Mouse (Mus musculus) heart, adult 18-20 months (tissue): Measurements from ENCODE around the gene Trim12a. TPM values are rescaled to one million over a fixed set of nuclear protein-coding genes. Genes with fewer than 3 reads are reported as not detected.
A peak's percentile ranks its signal among the peaks of the same experiment; 100 is the strongest.
"Not testable (repeated sequence)": the region's sequence is repeated elsewhere in the genome, so short reads cannot be mapped to it uniquely, and the experiment has no call there.

Experiments used
- DNase-seq, 2 experiments: peaks; one replicate each; pipeline ENCODE4 v3.0.0; 2021 to 2022; ENCODE audit warnings: mixed read lengths in 1 of 2
- long read RNA-seq, 2 experiments: library from polyadenylated mRNA; stranded (forward); transcript quantifications; one replicate each; pipeline ENCODE4 v2.0.0; 2021
- total RNA-seq, 2 experiments: library from RNA; stranded (reverse); gene quantifications; 2 replicates each; pipeline ENCODE4 v1.2.3; 2021

Trim12a gene
- total RNA-seq, result 1 to 10 TPM; 5.9 to 7.0 TPM
- long read RNA-seq, experiment 1, partial matches to known transcripts, result 0 of 3 reads
- long read RNA-seq, experiment 1, other reads (novel, unspliced or antisense), result 1 of 3 reads
- long read RNA-seq, experiment 2, result 0 reads

DNA sequence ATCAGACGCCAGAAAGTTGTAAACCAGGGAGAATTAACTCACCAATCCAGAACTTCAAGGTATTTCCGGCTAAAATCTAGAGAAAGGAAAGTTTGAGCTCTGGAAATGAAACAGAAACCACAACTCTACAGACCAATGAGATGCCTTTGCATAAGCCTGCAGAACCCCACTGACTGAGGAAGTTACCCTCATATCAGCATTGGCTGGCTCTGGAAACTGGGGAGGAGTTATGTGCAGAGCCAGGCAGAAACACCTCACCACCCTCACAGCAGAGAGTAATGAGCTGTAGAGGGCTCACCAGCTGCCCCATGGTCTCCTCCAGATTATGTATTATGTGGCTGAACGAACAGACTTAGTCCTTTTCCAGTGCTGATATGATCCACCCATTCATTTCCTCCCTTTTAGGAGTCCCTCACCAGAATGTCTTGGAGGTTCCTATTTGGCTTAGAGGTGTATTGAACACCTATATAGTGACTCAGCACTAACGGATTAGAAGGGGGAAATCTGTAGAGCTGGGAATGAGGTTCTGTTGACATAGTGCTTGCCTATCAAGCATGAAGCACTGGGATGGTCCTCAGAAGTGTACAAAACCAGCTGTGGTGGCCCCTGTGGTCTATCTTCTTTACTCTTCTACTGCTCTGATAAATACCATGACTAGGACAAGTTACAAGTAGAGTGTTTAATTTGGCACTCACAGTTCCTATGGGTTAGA, at the start of gene Trim12a:
Gene Trim12a (minus strand): TSS at position 98 of the 712 bp plus-strand sequence.
- not testable (repeated sequence) for DNase-seq

DNA sequence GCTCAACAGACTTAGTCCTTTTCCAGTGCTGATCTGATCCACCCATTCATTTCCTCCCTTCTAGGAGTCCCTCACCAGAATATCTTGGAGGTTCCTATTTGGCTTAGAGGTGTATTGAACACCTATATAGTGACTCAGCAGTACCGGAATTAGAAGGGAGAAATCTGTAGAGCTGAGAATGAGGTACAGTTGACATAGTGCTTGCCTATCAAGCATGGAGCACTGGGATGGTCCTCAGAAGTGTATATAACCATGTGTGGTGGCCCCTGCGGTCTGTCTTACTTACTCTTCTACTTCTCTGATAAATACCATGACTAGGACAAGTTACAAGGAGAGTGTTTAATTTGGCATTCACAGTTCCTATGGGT, 38.3 kb upstream of the Trim12a start:
- no peak for DNase-seq

GRCm38 (mm10) chr7:104352717-104353599, 37.7 kb upstream of the Trim12a start, which contains the start of gene Trim12c:
TSS of gene Trim12c (minus strand) at chr7:104353362.
- DNase-seq, result peak; percentile 80 to 93

GRCm38 (mm10) chr7:104348043-104348442, 32.8 kb upstream of the Trim12a start:
- not testable (repeated sequence) for DNase-seq

DNA sequence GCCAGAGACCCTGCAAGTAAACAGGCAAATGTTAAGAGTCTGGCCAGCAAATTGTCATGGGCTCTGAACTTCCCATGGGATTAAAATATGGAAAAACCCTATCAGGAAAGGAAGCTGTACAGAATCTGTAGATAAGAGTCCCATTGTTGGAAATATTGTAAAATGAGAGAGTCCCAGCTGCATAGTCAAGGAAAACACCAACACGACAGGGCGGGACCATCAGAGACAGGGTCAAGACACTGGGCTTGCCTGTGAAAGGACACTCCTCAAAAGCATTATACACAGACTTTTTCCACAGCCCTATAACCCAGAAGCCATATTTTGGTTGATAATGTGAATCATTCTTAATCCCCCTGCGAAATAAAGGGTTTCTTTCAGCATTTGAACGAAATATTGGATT, 25.5 kb upstream of the Trim12a start:
- not testable (repeated sequence) for DNase-seq

- DNase-seq, result not testable (repeated sequence)
Measured at GRCm38 (mm10) chr7:104335547-104335946, 20.3 kb upstream of the Trim12a start.

DNA sequence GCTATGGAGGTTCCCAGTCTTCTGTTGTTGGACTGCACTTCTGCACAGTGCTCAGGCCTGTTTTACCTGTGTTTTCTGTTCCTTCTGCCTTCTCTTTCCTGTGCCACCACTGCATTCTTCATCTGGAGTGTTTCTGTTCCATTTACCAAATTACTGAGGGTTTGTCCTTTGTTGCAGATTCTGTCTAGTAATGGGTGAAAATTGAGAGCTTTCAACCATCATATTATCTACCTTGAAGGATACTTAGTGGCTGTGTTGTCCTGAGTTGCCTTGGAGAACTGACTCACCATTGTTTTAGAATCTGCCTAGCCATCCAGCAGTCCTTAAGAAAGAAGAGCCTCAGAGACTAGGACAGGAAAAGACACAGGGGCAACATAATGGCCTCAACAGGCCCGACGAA, 13.9 kb upstream of the Trim12a start, which contains the start of gene Trim34b:
Gene Trim34b (plus strand): TSS at position 301 of the 400 bp plus-strand sequence.
- not testable (repeated sequence) for DNase-seq

DNA sequence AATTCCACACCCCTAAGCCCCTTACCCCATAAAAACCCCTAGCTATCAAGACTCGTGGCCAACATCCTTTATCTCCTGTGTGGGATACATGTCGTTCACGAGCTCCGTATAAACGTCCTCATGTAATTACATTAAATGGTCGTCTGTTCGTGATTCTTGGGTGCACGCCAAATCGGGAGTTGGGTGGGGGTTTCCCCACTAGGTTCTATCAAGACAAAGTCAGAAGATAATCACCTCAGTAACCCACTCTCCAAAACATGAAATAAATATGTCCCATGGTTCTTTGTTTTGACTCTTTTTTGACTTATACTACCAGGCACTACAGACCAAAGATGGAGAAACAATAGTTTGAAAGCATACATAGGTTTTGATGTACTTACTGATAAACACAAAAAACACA, 6.8 kb upstream of the Trim12a start:
- DNase-seq, result no peak

DNA sequence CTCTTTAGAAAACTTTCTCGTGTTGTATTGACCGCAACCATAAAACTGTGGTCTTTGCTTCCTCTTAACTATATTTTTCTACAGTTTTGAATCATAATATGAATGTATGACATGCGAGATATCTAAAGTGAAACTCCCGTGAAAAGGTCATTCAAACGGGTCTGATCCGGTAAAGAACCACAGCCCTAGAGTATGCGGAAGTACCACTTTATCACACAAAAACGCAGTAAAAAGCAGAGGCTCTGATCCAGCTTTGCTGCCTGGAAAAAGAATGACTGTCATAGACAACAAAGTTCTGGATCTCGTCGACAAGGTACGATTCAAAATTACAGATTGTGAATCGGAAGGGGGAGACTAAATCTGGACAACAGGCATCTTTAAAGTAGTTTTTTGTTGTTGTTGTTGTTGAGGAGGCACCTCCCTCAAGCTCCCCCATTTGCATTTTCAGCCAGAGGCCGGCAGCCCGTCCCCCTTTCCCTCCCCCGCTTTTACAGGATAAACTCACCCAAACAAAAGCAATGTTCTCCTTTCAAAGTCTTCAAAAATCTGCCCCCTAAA, 391 bp downstream of the Trim12a start:
- DNase-seq, result peak; percentile 23 to 33

- DNase-seq, result no peak
Measured at GRCm38 (mm10) chr7:104291638-104292400, 23.4 kb downstream of the Trim12a start.

GRCm38 (mm10) chr7:104290641-104291040, 24.6 kb downstream of the Trim12a start:
- DNase-seq, result no peak

- peak; percentile 17 to 53 for DNase-seq
Measured at GRCm38 (mm10) chr7:104287576-104288443, 27.5 kb downstream of the Trim12a start, which contains the start of gene Trim5. TSS of gene Trim5 (minus strand) at chr7:104288094.

GRCm38 (mm10) chr7:104279361-104279760, 35.9 kb downstream of the Trim12a start:
- not testable (repeated sequence) for DNase-seq

- DNase-seq, result not testable (repeated sequence)
Measured at GRCm38 (mm10) chr7:104265335-104265734, 49.9 kb downstream of the Trim12a start.

DNA sequence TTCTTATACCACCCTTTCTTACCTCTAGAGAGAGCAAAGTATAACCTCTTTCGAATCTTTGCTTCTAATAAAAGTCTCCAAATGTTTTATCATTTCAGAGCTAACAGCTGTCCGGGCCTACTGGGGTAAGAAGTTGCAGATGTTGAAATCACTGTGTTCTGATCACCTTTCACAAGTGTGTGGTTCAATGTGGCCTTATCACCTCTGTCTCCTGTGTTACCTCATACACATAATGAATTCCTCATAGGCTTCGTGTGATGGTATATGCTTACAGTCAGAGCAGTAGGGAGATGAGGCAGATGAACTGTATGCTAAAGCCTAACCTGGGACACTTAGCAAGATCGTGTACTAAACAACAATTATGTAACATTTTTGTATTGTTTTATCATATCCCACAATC, 54.9 kb downstream of the Trim12a start:
- DNase-seq, result not testable (repeated sequence)

Other genes with a start within 250 kb of the Trim12a start
- not detected for gene Olfr644, start 243.6 kb downstream of the Trim12a start, total RNA-seq
- gene Olfr645, start 230.0 kb downstream of the Trim12a start, total RNA-seq, result not detected
- not detected for gene Olfr646, start 210.6 kb downstream of the Trim12a start, total RNA-seq
- gene Ubqln5, start 185.6 kb downstream of the Trim12a start, total RNA-seq, result not detected
- not detected for gene Olfr643, start 178.1 kb downstream of the Trim12a start, total RNA-seq
- gene Ubqln3, start 172.2 kb downstream of the Trim12a start, total RNA-seq, result not detected
- gene Ubqlnl, start 164.9 kb downstream of the Trim12a start, total RNA-seq, result not detected
- not detected for gene Olfm5, start 150.6 kb downstream of the Trim12a start, total RNA-seq
- not detected for gene Olfr648, start 132.1 kb downstream of the Trim12a start, total RNA-seq
- not detected for gene Olfr649, start 119.5 kb downstream of the Trim12a start, total RNA-seq
- under 1 TPM; 0.30 to 0.67 TPM for gene Trim6, start 96.7 kb downstream of the Trim12a start, total RNA-seq
- 1 to 10 TPM; 3.9 to 4.7 TPM for gene Trim34a, start 71.0 kb downstream of the Trim12a start, total RNA-seq
- gene Trim5, start 27.4 kb downstream of the Trim12a start, total RNA-seq, result 1 to 10 TPM; 2.3 to 2.7 TPM
- gene Trim34b, start 14.0 kb upstream of the Trim12a start, total RNA-seq, result under 1 TPM; 0.36 to 0.60 TPM
- 1 to 10 TPM; 4.1 to 4.9 TPM for gene Trim12c, start 37.9 kb upstream of the Trim12a start, total RNA-seq
- gene Trim30b, start 54.4 kb upstream of the Trim12a start, total RNA-seq, result under 1 TPM in 1 of 2 experiments, not detected in 1; 0.21 TPM
- gene Trim30c, start 85.4 kb upstream of the Trim12a start, total RNA-seq, result under 1 TPM; 0.39 to 0.45 TPM
- gene Trim30a, start 149.7 kb upstream of the Trim12a start, total RNA-seq, result 1 to 10 TPM; 4.3 to 4.9 TPM
- gene Trim30d, start 192.4 kb upstream of the Trim12a start, total RNA-seq, result under 1 TPM; 0.87 to 0.97 TPM
- not detected for gene Olfr651, start 234.7 kb upstream of the Trim12a start, total RNA-seq
- not detected for gene Olfr652, start 245.4 kb upstream of the Trim12a start, total RNA-seq